Mouse (Mus musculus): Measurements from ENCODE around the gene Wdr90.

DNA sequence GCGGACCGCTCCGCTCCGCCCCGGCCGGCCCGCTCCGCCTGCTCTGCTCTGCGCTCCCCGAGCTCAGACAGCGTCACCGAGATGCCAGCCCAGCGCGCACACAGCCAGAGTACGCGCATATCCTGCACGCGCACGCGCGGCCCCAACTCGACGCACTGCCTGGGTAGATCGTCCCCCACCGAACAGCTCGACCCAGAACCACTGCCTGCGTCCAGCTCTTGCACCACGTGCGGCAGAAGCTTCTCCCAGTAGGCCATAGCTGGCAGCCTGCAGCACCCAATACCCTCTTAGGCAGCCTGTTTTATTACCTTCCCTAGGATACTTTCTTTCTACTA is 24.3 kb downstream of the Wdr90 start, which contains the start of gene Rhbdl1:
- no peak for TF ChIP-seq CTCF (IDR thresholded peaks at IDR 0.05; ENCODE audit: low read depth)
- TF ChIP-seq EP300 (IDR thresholded peaks at IDR 0.05; ENCODE audit: low read depth) = no peak

All from liver, embryonic 14.5 days (tissue).